Mouse (Mus musculus) fibroblast of lung, adult 2 months (primary cell): ENCODE measurements around the gene Nup54.
A peak's percentile ranks its signal among the peaks of the same experiment; 100 is the strongest.

ENCODE experiments used
- DNase-seq: peaks from one replicate; pipeline ENCODE4 v3.0.0-alpha.2; 2011; ENCODE audit warnings: low read depth

The Nup54 gene

GRCm38 (mm10) chr5:92435025-92435584 lies at the start of gene Nup54:
Gene Nup54 (minus strand): TSS chr5:92435219.
- DNase-seq, result peak; percentile 96

GRCm38 (mm10) chr5:92472863-92473262 lies 37.8 kb upstream of the Nup54 start:
- DNase-seq, result no peak

- no peak for DNase-seq
These were observed 36.5 kb upstream of the Nup54 start for GRCm38 (mm10) chr5:92471531-92471930.

- DNase-seq, result no peak
These were observed 34.4 kb upstream of the Nup54 start for GRCm38 (mm10) chr5:92469201-92470130.

GRCm38 (mm10) chr5:92468234-92468633 lies 33.2 kb upstream of the Nup54 start:
- no peak for DNase-seq

GRCm38 (mm10) chr5:92467102-92467766 lies 32.2 kb upstream of the Nup54 start:
- no peak for DNase-seq

GRCm38 (mm10) chr5:92465511-92465910 lies 30.5 kb upstream of the Nup54 start:
- no peak for DNase-seq

GRCm38 (mm10) chr5:92461321-92461720 lies 26.3 kb upstream of the Nup54 start:
- peak; percentile 35 for DNase-seq

GRCm38 (mm10) chr5:92458726-92459125 lies 23.7 kb upstream of the Nup54 start:
- DNase-seq, result no peak

GRCm38 (mm10) chr5:92457410-92457809 lies 22.4 kb upstream of the Nup54 start:
- DNase-seq, result no peak

- no peak for DNase-seq
These were observed 17.9 kb upstream of the Nup54 start for GRCm38 (mm10) chr5:92452876-92453275.

GRCm38 (mm10) chr5:92446736-92447135 lies 11.7 kb upstream of the Nup54 start:
- no peak for DNase-seq

- DNase-seq, result no peak
These were observed 10.0 kb upstream of the Nup54 start for GRCm38 (mm10) chr5:92445016-92445415.

GRCm38 (mm10) chr5:92442914-92443313 lies 7.9 kb upstream of the Nup54 start:
- DNase-seq, result no peak

- DNase-seq, result no peak
These were observed 6.5 kb upstream of the Nup54 start for GRCm38 (mm10) chr5:92441494-92441893.

GRCm38 (mm10) chr5:92438540-92438939 lies 3.5 kb upstream of the Nup54 start:
- DNase-seq, result no peak

- no peak for DNase-seq
These were observed 441 bp downstream of the Nup54 start for GRCm38 (mm10) chr5:92434571-92434985.

GRCm38 (mm10) chr5:92434070-92434469 lies 949 bp downstream of the Nup54 start:
- DNase-seq, result no peak

GRCm38 (mm10) chr5:92431611-92432010 lies 3.4 kb downstream of the Nup54 start:
- DNase-seq, result no peak

- DNase-seq, result no peak
These were observed 4.3 kb downstream of the Nup54 start for GRCm38 (mm10) chr5:92430723-92431122.

GRCm38 (mm10) chr5:92424126-92424525 lies 10.9 kb downstream of the Nup54 start:
- DNase-seq, result no peak

GRCm38 (mm10) chr5:92413982-92414375 lies 21.0 kb downstream of the Nup54 start:
- no peak for DNase-seq
